Mouse (Mus musculus): ENCODE measurements around the gene Lsm8. TPM values are rescaled to one million over a fixed set of nuclear protein-coding genes. Genes with fewer than 3 reads are reported as not detected.

Gene Lsm8
- total RNA-seq (2023): 10 to 100 TPM; 38.3 to 40.5 TPM

GRCm38 (mm10) chr6:18848051-18848701 lies at the start of gene Lsm8:
Lsm8 (plus strand) TSS chr6:18848579.

GRCm38 (mm10) chr6:18866018-18866417 lies 17.6 kb downstream of the Lsm8 start, which contains the start of gene Ankrd7:
Ankrd7 (plus strand) TSS chr6:18866318.

Other genes starting within 250 kb of the Lsm8 start
- gene Ankrd7, start 17.7 kb downstream of the Lsm8 start, total RNA-seq (2023): not detected